Mouse (Mus musculus) NIH3T3 (cell line): ENCODE results near the gene Shkbp1.

Source experiments
- DNase-seq: peaks from one replicate; pipeline ENCODE4 v3.0.0-alpha.2; 2012; ENCODE audit warnings: low read depth

Gene Shkbp1

GRCm38 (mm10) chr7:27355745-27356240, at the start of gene Shkbp1:
TSS of gene Shkbp1 (minus strand) at chr7:27356019.
- DNase-seq = peak; percentile 93

- no peak for DNase-seq
Observed at GRCm38 (mm10) chr7:27404203-27404942, 48.6 kb upstream of the Shkbp1 start.

- peak; percentile 40 for DNase-seq
Observed at GRCm38 (mm10) chr7:27402675-27403074, 46.9 kb upstream of the Shkbp1 start.

- DNase-seq = no peak
Observed at GRCm38 (mm10) chr7:27400545-27400944, 44.7 kb upstream of the Shkbp1 start.

- DNase-seq = peak; percentile 77
Observed at GRCm38 (mm10) chr7:27397048-27397949, 41.5 kb upstream of the Shkbp1 start.

GRCm38 (mm10) chr7:27396184-27397047, 40.6 kb upstream of the Shkbp1 start:
- DNase-seq = peak; percentile 39

GRCm38 (mm10) chr7:27395521-27396183, 39.8 kb upstream of the Shkbp1 start:
- DNase-seq = no peak

GRCm38 (mm10) chr7:27391416-27391815, 35.6 kb upstream of the Shkbp1 start:
- DNase-seq = no peak

- DNase-seq = peak; percentile 17
Observed at GRCm38 (mm10) chr7:27389213-27389612, 33.4 kb upstream of the Shkbp1 start.

GRCm38 (mm10) chr7:27384731-27385130, 28.9 kb upstream of the Shkbp1 start:
- peak; percentile 66 for DNase-seq

- no peak for DNase-seq
Observed at GRCm38 (mm10) chr7:27384134-27384533, 28.3 kb upstream of the Shkbp1 start.

GRCm38 (mm10) chr7:27383233-27383632, 27.4 kb upstream of the Shkbp1 start:
- DNase-seq = peak; percentile 71

GRCm38 (mm10) chr7:27381560-27381959, 25.7 kb upstream of the Shkbp1 start:
- DNase-seq = no peak

GRCm38 (mm10) chr7:27381009-27381408, 25.2 kb upstream of the Shkbp1 start:
- DNase-seq = no peak

- DNase-seq = no peak
Observed at GRCm38 (mm10) chr7:27379836-27380235, 24.0 kb upstream of the Shkbp1 start.

GRCm38 (mm10) chr7:27378431-27378830, 22.6 kb upstream of the Shkbp1 start:
- peak; percentile 62 for DNase-seq

GRCm38 (mm10) chr7:27375274-27375673, 19.5 kb upstream of the Shkbp1 start:
- DNase-seq = no peak

GRCm38 (mm10) chr7:27371715-27372462, 16.1 kb upstream of the Shkbp1 start:
- DNase-seq = no peak

- no peak for DNase-seq
Observed at GRCm38 (mm10) chr7:27369111-27369510, 13.3 kb upstream of the Shkbp1 start.

- no peak for DNase-seq
Observed at GRCm38 (mm10) chr7:27367976-27368375, 12.2 kb upstream of the Shkbp1 start.
